Mouse (Mus musculus) spleen, postnatal 10 days (tissue): ENCODE results near the gene Ryr1.
"Not testable (repeated sequence)": the region's sequence is repeated elsewhere in the genome, so short reads cannot be mapped to it uniquely, and the experiment has no call there.

ENCODE experiments used
- DNase-seq, 2 experiments: peaks; one replicate each; pipeline ENCODE4 v3.0.0; 2021 to 2022; ENCODE audit warnings: low spot score in 2 of 2

Ryr1 gene

GRCm38 (mm10) chr7:29084411-29084810 is 40.6 kb downstream of the Ryr1 start:
- DNase-seq, result no peak

GRCm38 (mm10) chr7:29079419-29079950 is 45.5 kb downstream of the Ryr1 start:
- no peak for DNase-seq

- no peak for DNase-seq
Measured at GRCm38 (mm10) chr7:29076977-29077376, 48.0 kb downstream of the Ryr1 start.

DNA sequence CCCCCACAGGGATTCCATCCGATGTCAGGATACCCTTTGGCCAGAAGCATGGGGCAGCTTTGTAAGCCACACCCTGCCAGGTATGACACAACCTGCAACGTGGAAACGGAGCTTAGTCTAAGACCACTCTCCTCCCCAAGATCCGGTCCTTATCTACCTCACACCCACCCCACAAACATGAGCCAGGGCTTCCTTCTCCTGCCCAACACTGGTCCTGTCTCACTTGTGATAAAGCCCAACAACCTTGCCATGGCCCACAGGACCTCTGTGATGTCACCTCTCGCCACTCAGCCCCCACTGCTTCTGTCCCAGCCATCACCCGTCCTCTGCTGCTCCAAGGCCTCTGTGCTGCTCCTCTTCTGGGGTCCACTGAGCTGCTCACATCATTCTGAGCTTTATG is 49.8 kb downstream of the Ryr1 start:
- DNase-seq, result no peak

DNA sequence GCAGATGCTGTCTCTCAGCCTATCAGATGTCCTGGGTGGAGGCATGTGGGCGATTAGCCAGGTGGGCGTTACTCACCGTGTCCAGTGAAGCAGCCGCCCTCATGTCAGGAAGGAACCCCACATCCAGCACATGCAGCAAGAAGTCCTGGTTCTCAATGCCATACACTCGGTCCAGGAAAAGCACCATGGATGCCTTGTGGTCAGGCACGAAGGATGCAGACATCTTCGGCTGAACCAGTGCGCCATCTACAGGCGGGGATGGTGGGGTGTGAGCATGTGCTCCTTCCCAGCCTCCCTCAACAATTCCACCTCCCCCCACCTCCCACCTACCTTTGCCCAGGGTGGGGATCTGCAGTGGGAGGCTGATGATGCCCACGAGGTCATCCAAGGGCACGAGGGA is 52.3 kb downstream of the Ryr1 start:
- peak in 1 of 2 experiments; percentile 56 for DNase-seq

GRCm38 (mm10) chr7:29071169-29071891 is 53.6 kb downstream of the Ryr1 start:
- no peak for DNase-seq

DNA sequence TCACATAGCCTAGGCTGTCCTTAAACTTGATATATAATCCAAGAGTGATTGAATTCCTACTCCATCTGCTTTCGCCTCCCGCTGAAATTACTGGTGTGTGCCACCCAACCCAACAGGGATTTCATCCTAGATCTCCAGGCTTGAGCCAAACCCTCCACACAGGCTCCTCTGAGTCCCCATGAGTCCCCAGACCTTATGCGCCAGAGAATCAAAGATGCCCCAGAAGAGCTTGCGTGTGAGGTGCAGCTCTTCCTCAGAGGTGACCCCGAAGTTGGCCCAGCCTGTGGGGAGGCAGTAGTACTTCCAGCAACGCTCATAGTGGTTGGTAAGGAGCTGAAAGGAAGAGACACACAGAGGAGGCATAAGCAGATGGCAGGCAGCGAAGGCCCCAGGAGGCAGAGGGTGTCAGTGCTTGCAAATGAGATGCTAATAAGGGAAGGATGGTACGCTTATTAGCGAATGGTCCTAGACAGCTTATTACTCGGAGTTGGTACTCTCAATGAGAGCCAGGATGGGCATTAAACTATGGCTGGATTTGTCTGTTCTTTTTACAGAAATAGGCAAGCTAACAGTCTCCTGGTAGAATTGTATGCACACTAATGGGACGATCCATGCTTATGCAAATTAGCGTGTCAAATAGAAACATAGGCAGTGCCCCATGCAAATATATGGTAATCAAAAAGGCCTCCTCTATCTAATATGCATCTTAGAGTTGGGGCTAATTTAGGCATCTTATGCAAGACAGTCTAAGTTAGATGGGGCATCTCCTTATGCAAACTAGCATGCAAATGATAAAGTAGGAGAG is 54.4 kb downstream of the Ryr1 start:
- DNase-seq, result no peak

- DNase-seq, result peak in 1 of 2 experiments; percentile 45
Measured at GRCm38 (mm10) chr7:29067758-29068157, 57.2 kb downstream of the Ryr1 start.

- not testable (repeated sequence) for DNase-seq
Measured at GRCm38 (mm10) chr7:29063476-29063875, 61.5 kb downstream of the Ryr1 start.

- DNase-seq, result no peak
Measured at GRCm38 (mm10) chr7:29061522-29062037, 63.4 kb downstream of the Ryr1 start.

DNA sequence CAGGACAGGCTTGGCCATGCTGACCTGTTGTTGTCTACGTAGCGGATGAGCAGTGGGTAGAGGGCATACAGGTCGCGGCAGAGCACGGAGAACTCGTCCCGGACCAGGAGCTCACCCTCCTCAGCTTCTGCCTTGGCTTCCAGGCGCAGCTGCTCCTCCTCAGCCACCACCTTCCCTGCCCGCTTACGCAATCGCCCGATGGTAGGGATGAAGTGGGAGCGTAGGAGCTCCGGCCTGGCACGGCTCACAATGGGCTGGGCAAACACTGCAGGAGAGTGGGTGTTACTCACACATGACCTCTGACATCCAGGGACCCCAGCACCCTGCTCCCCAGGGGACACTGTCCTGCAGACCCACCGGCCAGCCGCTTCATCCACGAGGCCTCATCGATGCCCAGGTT is 65.5 kb downstream of the Ryr1 start:
- no peak for DNase-seq

- DNase-seq, result no peak
Measured at GRCm38 (mm10) chr7:29052821-29053220, 72.2 kb downstream of the Ryr1 start.

- DNase-seq, result peak in 1 of 2 experiments; percentile 54
Measured at GRCm38 (mm10) chr7:29050797-29051196, 74.2 kb downstream of the Ryr1 start.

- DNase-seq, result no peak
Measured at GRCm38 (mm10) chr7:29048615-29049014, 76.4 kb downstream of the Ryr1 start.

DNA sequence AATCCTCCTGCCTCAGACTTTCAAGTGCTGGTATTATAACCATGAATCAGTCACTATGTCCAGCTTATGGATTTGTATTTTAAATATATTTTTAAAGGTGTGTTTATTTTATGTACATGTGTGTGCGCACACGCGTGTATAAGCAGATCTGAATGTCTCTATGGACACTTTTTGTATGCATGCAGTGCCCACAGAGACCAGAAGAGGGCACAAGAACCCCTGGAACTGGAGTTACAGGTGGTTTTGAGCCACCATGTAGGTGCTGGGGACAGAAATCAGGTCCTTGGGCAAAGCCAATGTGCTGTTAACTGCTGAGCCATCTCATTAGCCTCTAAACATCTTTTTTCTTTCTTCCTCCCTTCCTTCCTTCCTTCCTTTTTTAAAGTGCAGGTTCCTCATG is 76.9 kb downstream of the Ryr1 start:
- no peak for DNase-seq

GRCm38 (mm10) chr7:29046533-29046932 is 78.4 kb downstream of the Ryr1 start:
- no peak for DNase-seq

GRCm38 (mm10) chr7:29044302-29044701 is 80.7 kb downstream of the Ryr1 start:
- DNase-seq, result no peak

DNA sequence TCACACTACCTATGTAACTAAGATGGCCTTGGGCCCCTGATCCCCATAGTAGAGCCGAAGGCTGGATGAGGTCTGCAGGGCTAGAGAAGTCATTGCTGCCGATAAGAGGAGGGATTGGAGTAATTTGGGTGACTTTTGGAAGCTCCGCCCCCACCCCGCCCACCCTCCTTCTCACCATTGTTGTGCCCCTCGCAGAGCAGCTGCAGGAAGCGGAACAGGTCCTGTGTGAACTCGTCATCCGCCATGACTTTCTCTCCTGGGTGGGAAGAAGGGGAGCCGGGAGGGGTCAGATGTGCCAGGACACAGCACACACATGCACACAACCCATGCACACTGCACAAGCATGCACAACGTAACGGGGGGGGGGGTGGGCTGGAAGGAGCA is 81.3 kb downstream of the Ryr1 start:
- DNase-seq, result no peak

DNA sequence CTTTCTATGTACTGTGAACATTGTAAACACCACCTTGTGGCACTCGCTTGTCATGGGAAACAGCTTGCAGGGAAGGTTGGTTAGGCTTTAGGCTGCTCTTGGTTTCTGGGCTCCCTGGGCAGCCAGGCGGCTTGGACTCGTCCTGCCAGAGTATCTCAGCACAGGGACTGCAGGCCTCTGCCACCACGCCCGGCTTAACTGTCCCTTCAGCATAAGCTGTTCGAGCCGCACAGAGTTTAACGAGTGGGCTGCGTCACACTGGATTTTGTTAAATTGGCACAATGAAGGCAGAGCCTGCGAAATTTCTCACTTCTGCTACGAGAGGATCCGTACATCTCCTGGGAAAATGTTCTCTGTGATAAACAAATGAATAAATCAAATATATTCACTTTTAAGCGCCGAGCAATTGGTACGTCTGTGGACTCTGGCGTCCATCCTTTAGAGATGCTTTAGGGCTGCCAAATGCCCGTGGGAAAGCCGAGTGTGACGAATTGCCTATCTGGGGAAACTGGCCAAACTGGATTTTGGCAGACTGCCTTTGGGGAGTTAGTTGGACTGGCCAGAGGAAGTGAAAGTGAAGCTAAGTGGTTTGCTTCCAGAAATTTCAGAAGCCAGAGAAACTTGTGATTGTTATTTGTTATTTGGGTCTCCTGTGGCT is 81.8 kb downstream of the Ryr1 start:
- no peak for DNase-seq

- DNase-seq, result no peak
Measured at GRCm38 (mm10) chr7:29041194-29041593, 83.8 kb downstream of the Ryr1 start.

GRCm38 (mm10) chr7:29039985-29040661 is 84.9 kb downstream of the Ryr1 start:
- DNase-seq, result peak in 1 of 2 experiments; percentile 25

DNA sequence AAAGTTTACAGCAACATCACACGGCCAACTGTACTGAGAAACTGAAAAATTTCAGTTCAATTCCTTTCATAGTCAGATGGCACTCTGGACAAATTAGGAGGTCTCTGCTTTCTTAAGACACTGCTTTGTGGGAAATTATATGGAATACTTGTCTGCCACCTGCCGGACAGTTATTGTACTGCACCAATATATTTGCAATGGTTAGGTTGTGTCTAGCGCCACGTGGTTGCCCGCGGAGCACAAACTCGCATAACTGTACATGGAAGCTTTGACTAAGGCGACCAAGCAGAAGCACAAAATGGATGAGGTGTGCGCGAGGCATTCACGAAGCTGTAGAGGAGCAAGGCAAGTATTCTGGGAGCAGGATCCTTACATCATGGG is 85.4 kb downstream of the Ryr1 start:
- DNase-seq, result peak; percentile 84 to 90
